Mouse (Mus musculus) mature B cell (primary cell): ENCODE data around the gene Cep95.

Experiments
- in situ Hi-C: fragments of 300-500 bp; cut with MboI; formaldehyde crosslinking; loops from 2 replicates; pipeline ENCODE4 v1.14.3; 2019

Gene Cep95

DNA sequence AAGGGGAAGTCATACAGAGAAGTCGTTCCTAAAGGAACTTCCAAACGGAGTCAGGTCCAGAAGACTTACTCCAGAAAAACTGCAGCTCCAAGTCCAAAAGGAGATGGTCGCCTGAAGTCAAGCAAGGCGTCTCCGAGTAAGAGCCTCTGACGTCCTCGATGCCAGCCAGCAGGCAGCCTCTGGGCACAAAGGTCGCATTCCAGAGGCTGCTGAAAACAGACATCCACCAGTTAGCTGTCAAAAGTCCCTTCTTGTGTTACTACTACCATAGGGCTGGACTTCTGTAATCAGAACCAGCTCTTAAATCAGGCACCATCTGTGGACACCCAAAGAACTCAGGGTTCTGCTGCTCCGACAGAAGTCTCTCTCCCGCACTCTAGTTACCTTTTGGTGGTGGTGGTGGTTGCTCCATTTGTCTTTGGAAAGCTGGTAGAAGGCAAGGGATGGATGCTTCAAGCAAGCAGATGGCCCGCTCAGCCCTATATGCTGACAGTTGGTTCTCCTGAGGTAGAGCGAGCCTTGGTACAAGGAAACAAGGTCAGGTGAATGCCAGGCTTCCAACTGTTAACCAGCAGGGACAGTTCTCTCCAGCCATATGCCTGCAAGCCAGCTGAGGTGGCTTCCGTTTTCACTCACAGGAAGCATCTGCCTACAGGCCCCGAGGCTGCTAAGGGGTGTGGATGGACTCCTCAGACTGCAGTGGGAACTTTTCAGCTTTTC is 25.7 kb downstream of the Cep95 start:
- in situ Hi-C loops, result no loop called here

GRCm38 (mm10) chr11:106815331-106815730 is 26.3 kb downstream of the Cep95 start:
- in situ Hi-C loops, result no loop called here

GRCm38 (mm10) chr11:106815761-106816160 is 26.7 kb downstream of the Cep95 start:
- in situ Hi-C loops, result no loop called here

DNA sequence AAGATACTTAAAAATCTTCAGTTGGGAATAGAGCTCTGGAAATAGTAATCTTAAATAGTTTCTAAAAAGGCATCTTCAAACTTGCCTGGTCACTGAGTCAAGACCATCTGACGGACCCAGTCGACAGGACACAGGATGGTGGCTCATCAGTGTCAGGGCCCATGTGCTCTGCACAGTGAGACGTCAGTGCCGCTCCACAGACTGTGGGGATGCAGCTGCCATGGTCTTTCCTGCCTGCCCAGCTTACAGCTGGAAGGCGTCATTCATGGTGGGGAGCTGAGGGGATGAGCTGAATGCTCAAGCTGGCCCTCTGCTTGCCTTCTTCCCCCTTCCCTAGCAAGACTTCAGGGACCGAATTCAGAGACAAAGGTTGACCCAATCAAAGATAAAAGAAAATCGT is 27.3 kb downstream of the Cep95 start:
- in situ Hi-C loops, result no loop called here

- in situ Hi-C loops, result no loop called here
These were observed 28.1 kb downstream of the Cep95 start for GRCm38 (mm10) chr11:106817156-106817555.

DNA sequence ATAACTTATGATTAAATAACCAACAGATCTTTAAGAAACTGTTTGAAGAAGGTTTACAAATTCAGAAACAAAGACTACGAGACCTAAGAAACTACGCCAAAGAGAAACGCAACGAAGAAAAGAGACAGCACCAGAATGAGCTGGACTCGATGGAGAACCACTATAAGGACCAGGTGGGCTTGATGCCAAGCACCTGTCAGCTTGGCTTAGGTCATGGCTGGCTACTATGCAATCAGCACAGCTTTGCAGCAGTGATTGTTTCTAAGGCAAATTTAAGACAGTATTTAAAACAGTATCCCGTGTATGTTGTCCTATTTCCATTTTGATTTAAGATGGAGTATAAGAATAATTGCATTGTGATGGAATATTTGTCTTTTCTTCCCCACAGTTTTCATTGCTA is 28.8 kb downstream of the Cep95 start:
- in situ Hi-C loops, result no loop called here

GRCm38 (mm10) chr11:106818341-106818740 is 29.3 kb downstream of the Cep95 start:
- in situ Hi-C loops, result no loop called here

GRCm38 (mm10) chr11:106819595-106819994 is 30.5 kb downstream of the Cep95 start:
- in situ Hi-C loops, result no loop called here

GRCm38 (mm10) chr11:106820252-106820651 is 31.2 kb downstream of the Cep95 start:
- in situ Hi-C loops, result no loop called here

DNA sequence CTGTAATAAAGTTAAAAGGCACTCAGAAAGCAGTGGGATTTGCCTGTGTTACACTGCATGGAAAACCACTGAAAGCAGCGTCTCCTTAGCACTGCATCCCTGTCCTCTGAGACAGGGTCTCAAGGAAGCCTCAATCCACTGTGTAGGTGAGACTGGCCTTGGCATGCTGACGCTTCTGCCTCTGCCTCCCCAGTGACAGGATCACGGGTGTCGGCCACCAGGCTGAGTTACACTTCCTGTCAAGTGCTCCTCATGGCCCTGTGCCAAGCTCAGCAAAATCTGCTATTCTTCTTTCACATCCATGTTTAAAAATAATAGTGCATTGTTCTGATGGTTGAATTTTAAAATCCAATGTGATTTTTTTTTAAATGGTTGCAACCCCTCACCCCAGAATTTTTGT is 31.9 kb downstream of the Cep95 start:
- in situ Hi-C loops, result no loop called here

- in situ Hi-C loops, result no loop called here
These were observed 32.3 kb downstream of the Cep95 start for GRCm38 (mm10) chr11:106821397-106821796.

DNA sequence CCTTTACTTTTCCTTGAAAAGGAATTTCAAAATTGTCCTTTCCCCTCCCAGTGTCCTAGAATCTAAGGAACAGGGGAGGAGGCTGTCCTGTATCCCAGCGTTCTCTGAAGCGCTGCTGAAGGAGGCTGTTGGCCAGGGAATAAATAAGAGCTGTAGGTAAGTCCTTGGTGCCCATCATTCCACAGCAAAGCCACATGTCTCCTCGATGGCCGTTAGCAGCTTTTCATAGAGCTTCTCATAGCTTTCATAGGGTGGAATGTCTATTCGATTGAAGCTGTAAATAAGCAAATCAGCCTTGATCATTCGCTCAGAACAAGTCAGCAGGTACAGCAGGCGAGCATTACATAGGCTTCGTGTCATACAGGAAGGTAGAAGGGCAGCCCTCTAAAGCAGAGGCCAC is 33.4 kb downstream of the Cep95 start:
- in situ Hi-C loops, result no loop called here

- in situ Hi-C loops, result no loop called here
These were observed 33.9 kb downstream of the Cep95 start for GRCm38 (mm10) chr11:106822911-106823310.

- in situ Hi-C loops, result no loop called here
These were observed 34.7 kb downstream of the Cep95 start for GRCm38 (mm10) chr11:106823741-106824140.

DNA sequence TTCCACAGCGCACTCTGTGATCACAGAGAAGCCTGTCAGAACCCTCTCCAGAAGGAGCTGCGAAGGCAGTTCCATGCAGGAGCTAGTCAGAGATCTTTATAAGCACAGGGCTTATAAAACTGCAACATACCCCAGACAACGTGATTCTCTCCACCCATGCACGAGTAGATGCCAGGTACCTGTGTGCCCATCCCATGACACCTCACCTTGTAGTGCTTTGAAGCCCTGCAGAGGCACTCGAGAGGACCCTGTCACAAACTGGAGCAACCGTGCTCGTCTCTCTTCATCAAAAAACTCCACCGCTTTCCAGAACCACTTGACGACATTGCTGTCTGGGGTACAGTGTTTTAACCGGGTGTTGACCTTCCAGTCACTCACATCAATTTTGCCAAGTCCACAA is 35.4 kb downstream of the Cep95 start:
- in situ Hi-C loops, result no loop called here

- in situ Hi-C loops, result no loop called here
These were observed 39.0 kb downstream of the Cep95 start for GRCm38 (mm10) chr11:106828079-106828478.

DNA sequence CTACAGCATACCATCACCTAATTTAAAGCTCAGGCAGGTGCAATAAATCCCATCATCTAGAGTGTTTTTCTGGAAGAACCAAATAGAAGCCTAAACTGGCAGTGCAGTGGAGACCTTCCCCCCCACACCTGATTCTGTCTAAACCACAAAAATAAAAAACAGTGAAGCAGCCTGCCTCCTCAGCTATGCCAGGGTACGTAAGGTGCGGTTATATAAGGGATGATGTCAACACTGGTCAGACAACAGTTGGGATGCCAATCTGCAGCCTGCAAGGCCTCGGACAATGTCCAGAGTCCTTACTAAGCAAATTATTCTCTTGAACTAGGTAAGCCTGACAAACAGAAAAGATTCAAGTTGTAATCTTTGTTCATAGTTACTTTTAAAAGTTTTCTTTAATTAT is 53.0 kb downstream of the Cep95 start:
- in situ Hi-C loops, result loop anchor here (10.0 kb wide), 1 partner anchor 133 kb away; no protein-coding TSS in a partner anchor

GRCm38 (mm10) chr11:106851438-106851837 is 62.4 kb downstream of the Cep95 start:
- in situ Hi-C loops, result no loop called here
